Mouse (Mus musculus): Measurements from ENCODE around the gene Ankrd40. TPM values are rescaled to one million over a fixed set of nuclear protein-coding genes. Genes with fewer than 3 reads are reported as not detected.

Ankrd40 gene
- polyA plus RNA-seq (2012; rRNA removed; ENCODE audit: low replicate concordance): 146 and 211 TPM in 2 replicates

GRCm38 (mm10) chr11:94327693-94328643, at the start of gene Ankrd40:
Gene Ankrd40 (plus strand): TSS chr11:94328001.

GRCm38 (mm10) chr11:94281199-94282181, 46.3 kb upstream of the Ankrd40 start, which contains the start of gene Gm21885:
Gene Gm21885 (plus strand): TSS chr11:94281873.

DNA sequence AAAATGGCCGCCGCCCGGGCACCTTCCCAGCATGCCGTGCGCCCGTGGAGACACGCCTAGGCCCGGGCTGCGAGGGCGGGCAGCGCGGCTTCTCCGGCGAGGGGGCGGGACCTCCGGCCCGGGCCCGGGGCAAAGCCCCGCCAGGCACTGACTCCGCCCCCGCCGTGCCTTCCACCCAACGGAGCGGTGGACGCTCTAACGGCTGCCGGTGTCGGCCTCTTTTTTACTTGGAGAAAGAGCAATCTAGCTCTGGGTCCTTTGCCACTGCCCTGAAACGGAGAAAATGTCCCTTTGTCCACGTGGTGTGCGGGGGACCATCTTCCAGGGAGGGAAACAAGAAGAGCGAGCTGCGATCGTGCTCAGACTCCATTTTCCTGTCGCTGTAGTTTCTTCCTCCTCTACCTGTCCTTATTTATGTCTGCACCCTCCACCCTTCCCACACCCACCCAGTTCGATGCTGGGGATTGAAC, 5.8 kb upstream of the Ankrd40 start, which contains the start of gene Luc7l3:
TSS of gene Luc7l3 (minus strand) at position 58 of the 470 bp plus-strand sequence.

Other genes starting within 250 kb of the Ankrd40 start
- 31.5 and 43.4 TPM in 2 replicates for gene Tob1, start 116.5 kb upstream of the Ankrd40 start, polyA plus RNA-seq (2012; rRNA removed; ENCODE audit: low replicate concordance)
- 0.73 and 8.2 TPM in 2 replicates for gene Wfikkn2, start 82.0 kb upstream of the Ankrd40 start, polyA plus RNA-seq (2012; rRNA removed; ENCODE audit: low replicate concordance)
- gene Gm21885, start 46.1 kb upstream of the Ankrd40 start, polyA plus RNA-seq (2012; rRNA removed; ENCODE audit: low replicate concordance): not detected in 2 replicates
- gene Luc7l3, start 6.0 kb upstream of the Ankrd40 start, polyA plus RNA-seq (2012; rRNA removed; ENCODE audit: low replicate concordance): 10.6 and 18.1 TPM in 2 replicates
- 11.5 and 52.1 TPM in 2 replicates for gene Abcc3, start 65.0 kb downstream of the Ankrd40 start, polyA plus RNA-seq (2012; rRNA removed; ENCODE audit: low replicate concordance)
- gene Cacna1g, start 146.2 kb downstream of the Ankrd40 start, polyA plus RNA-seq (2012; rRNA removed; ENCODE audit: low replicate concordance): 10.7 and 166 TPM in 2 replicates
- gene Spata20, start 158.2 kb downstream of the Ankrd40 start, polyA plus RNA-seq (2012; rRNA removed; ENCODE audit: low replicate concordance): 0.05 and 0.50 TPM in 2 replicates
- gene Epn3, start 172.0 kb downstream of the Ankrd40 start, polyA plus RNA-seq (2012; rRNA removed; ENCODE audit: low replicate concordance): 0.07 and 12.9 TPM in 2 replicates
- gene Mycbpap, start 193.7 kb downstream of the Ankrd40 start, polyA plus RNA-seq (2012; rRNA removed; ENCODE audit: low replicate concordance): 0.10 and 1.0 TPM in 2 replicates
- 12.5 and 13.0 TPM in 2 replicates for gene Rsad1, start 221.3 kb downstream of the Ankrd40 start, polyA plus RNA-seq (2012; rRNA removed; ENCODE audit: low replicate concordance)
- gene Chad, start 237.0 kb downstream of the Ankrd40 start, polyA plus RNA-seq (2012; rRNA removed; ENCODE audit: low replicate concordance): 0.13 TPM in 1 of 2 replicates, not detected in the other

Data from subcutaneous adipose tissue, adult 2 months (tissue).